Mouse (Mus musculus) adrenal gland, postnatal 4 days (tissue): ENCODE measurements around the gene AU018091. TPM values are rescaled to one million over a fixed set of nuclear protein-coding genes. Genes with fewer than 3 reads are reported as not detected.
"Not testable (repeated sequence)": the region's sequence is repeated elsewhere in the genome, so short reads cannot be mapped to it uniquely, and the experiment has no call there.

ENCODE experiments used
- DNase-seq, 2 experiments: peaks; one replicate each; pipeline ENCODE4 v3.0.0; 2021 to 2022; ENCODE audit warnings: low spot score in 2 of 2, mixed read lengths in 2 of 2
- long read RNA-seq, 2 experiments: library from polyadenylated mRNA; stranded (forward); transcript quantifications; one replicate each; pipeline ENCODE4 v2.0.0; 2021
- total RNA-seq, 2 experiments: library from RNA; stranded (reverse); gene quantifications; 2 replicates each; pipeline ENCODE4 v1.2.3; 2021

Gene AU018091
- not detected for total RNA-seq
- long read RNA-seq, experiment 1, result 0 reads
- long read RNA-seq, experiment 2, result 0 reads

GRCm38 (mm10) chr7:3168925-3169324 lies at the start of gene AU018091:
AU018091 (minus strand) TSS chr7:3169203.
- no peak for DNase-seq

- DNase-seq, result no peak
These were observed 48.6 kb upstream of the AU018091 start for GRCm38 (mm10) chr7:3217546-3218056.

GRCm38 (mm10) chr7:3216331-3216730 lies 47.3 kb upstream of the AU018091 start:
- no peak for DNase-seq

- DNase-seq, result no peak
These were observed 44.6 kb upstream of the AU018091 start for GRCm38 (mm10) chr7:3213557-3213956.

- no peak for DNase-seq
These were observed 44.2 kb upstream of the AU018091 start for GRCm38 (mm10) chr7:3213156-3213555.

- no peak for DNase-seq
These were observed 43.2 kb upstream of the AU018091 start for GRCm38 (mm10) chr7:3212002-3212790.

GRCm38 (mm10) chr7:3211518-3211917 lies 42.5 kb upstream of the AU018091 start:
- no peak for DNase-seq

- no peak for DNase-seq
These were observed 41.6 kb upstream of the AU018091 start for GRCm38 (mm10) chr7:3210605-3211004.

GRCm38 (mm10) chr7:3206520-3206919 lies 37.5 kb upstream of the AU018091 start:
- no peak for DNase-seq

- DNase-seq, result no peak
These were observed 35.6 kb upstream of the AU018091 start for GRCm38 (mm10) chr7:3204628-3205027.

GRCm38 (mm10) chr7:3203890-3204289 lies 34.9 kb upstream of the AU018091 start:
- no peak for DNase-seq

- no peak for DNase-seq
These were observed 32.2 kb upstream of the AU018091 start for GRCm38 (mm10) chr7:3201134-3201705.

- no peak for DNase-seq
These were observed 29.9 kb upstream of the AU018091 start for GRCm38 (mm10) chr7:3198884-3199283.

- DNase-seq, result no peak
These were observed 26.8 kb upstream of the AU018091 start for GRCm38 (mm10) chr7:3195850-3196249.

GRCm38 (mm10) chr7:3194531-3194930 lies 25.5 kb upstream of the AU018091 start:
- no peak for DNase-seq

GRCm38 (mm10) chr7:3193905-3194304 lies 24.9 kb upstream of the AU018091 start:
- DNase-seq, result peak; percentile 27 to 45

- no peak for DNase-seq
These were observed 24.1 kb upstream of the AU018091 start for GRCm38 (mm10) chr7:3193049-3193632.

GRCm38 (mm10) chr7:3191971-3192498 lies 23.0 kb upstream of the AU018091 start:
- no peak for DNase-seq

- DNase-seq, result not testable (repeated sequence)
These were observed 17.7 kb upstream of the AU018091 start for GRCm38 (mm10) chr7:3186726-3187125.

GRCm38 (mm10) chr7:3186136-3186535 lies 17.1 kb upstream of the AU018091 start:
- no peak for DNase-seq

- DNase-seq, result no peak
These were observed 15.4 kb upstream of the AU018091 start for GRCm38 (mm10) chr7:3184394-3184793.

- not testable (repeated sequence) for DNase-seq
These were observed 12.0 kb upstream of the AU018091 start for GRCm38 (mm10) chr7:3180958-3181357.
